Mouse (Mus musculus) MEL (cell line): Measurements from ENCODE around the gene Dpep1.

Source experiments
- CHD2 ChIP-seq: IDR thresholded peaks from 2 replicates; pipeline ENCODE4 v1.6.1; 2011; ENCODE audit warnings: low read length, improper control_type of control experiment
- CTCF ChIP-seq, 3 experiments: IDR thresholded peaks in 2 of 3; conservative IDR thresholded peaks in 1 of 3; 2 replicates each; pipeline ENCODE4 v1.5.1; 2011 to 2012; ENCODE audit warnings: low read length in 3 of 3, low read depth in 2 of 3, mild to moderate bottlenecking in 2 of 3, improper control_type of control experiment in 1 of 3, inconsistent platforms in 1 of 3, mixed read lengths in 1 of 3, moderate library complexity in 1 of 3; ENCODE audit not compliant: control insufficient read depth in 1 of 3, insufficient read depth in 1 of 3, poor library complexity in 1 of 3, severe bottlenecking in 1 of 3
- GABPA ChIP-seq: IDR thresholded peaks from 2 replicates; pipeline ENCODE4 v1.6.1; 2012; ENCODE audit warnings: low read depth, mild to moderate bottlenecking, inconsistent platforms, low read length, improper control_type of control experiment, moderate library complexity
- GATA1 ChIP-seq: IDR thresholded peaks from 2 replicates; pipeline ENCODE4 v1.6.1; 2011; ENCODE audit warnings: low read depth, low read length, improper control_type of control experiment
- KAT2A ChIP-seq: conservative IDR thresholded peaks from 2 replicates; pipeline ENCODE4 v1.6.1; 2012; ENCODE audit warnings: low read depth, low read length, improper control_type of control experiment, inconsistent platforms
- MEF2A ChIP-seq: IDR thresholded peaks from 2 replicates; pipeline ENCODE4 v1.6.1; 2014; ENCODE audit warnings: low read depth, mild to moderate bottlenecking, inconsistent platforms, low read length, improper control_type of control experiment; ENCODE audit not compliant: poor library complexity, insufficient replicate concordance, severe bottlenecking; ENCODE audit errors: extremely low read depth
- POLR2A ChIP-seq, 2 experiments: IDR thresholded peaks; 2 replicates each; pipeline ENCODE4 v1.6.1; 2011 to 2012; ENCODE audit warnings: low read length in 2 of 2, mild to moderate bottlenecking in 2 of 2, control low read depth in 1 of 2, improper control_type of control experiment in 1 of 2, low read depth in 1 of 2, moderate library complexity in 1 of 2; ENCODE audit not compliant: control insufficient read depth in 1 of 2, insufficient read depth in 1 of 2, poor library complexity in 1 of 2
- RAD21 ChIP-seq: IDR thresholded peaks from 2 replicates; pipeline ENCODE4 v1.6.1; 2011; ENCODE audit warnings: mild to moderate bottlenecking, low read depth, low read length, improper control_type of control experiment
- SMC3 ChIP-seq: IDR thresholded peaks from 2 replicates; pipeline ENCODE4 v1.6.1; 2011; ENCODE audit warnings: low read depth, low read length, improper control_type of control experiment
- USF1 ChIP-seq: IDR thresholded peaks from 2 replicates; pipeline ENCODE4 v1.6.1; 2014; ENCODE audit warnings: low read depth, mild to moderate bottlenecking, inconsistent platforms, low read length, improper control_type of control experiment, moderate library complexity
- ZC3H11A ChIP-seq: IDR thresholded peaks from 2 replicates; pipeline ENCODE4 v1.6.1; 2012; ENCODE audit warnings: low read depth, mild to moderate bottlenecking, inconsistent platforms, low read length, improper control_type of control experiment
- ZKSCAN1 ChIP-seq: IDR thresholded peaks from 2 replicates; pipeline ENCODE4 v1.6.1; 2012; ENCODE audit warnings: low read depth, mild to moderate bottlenecking, inconsistent platforms, low read length, improper control_type of control experiment, moderate library complexity

DNA sequence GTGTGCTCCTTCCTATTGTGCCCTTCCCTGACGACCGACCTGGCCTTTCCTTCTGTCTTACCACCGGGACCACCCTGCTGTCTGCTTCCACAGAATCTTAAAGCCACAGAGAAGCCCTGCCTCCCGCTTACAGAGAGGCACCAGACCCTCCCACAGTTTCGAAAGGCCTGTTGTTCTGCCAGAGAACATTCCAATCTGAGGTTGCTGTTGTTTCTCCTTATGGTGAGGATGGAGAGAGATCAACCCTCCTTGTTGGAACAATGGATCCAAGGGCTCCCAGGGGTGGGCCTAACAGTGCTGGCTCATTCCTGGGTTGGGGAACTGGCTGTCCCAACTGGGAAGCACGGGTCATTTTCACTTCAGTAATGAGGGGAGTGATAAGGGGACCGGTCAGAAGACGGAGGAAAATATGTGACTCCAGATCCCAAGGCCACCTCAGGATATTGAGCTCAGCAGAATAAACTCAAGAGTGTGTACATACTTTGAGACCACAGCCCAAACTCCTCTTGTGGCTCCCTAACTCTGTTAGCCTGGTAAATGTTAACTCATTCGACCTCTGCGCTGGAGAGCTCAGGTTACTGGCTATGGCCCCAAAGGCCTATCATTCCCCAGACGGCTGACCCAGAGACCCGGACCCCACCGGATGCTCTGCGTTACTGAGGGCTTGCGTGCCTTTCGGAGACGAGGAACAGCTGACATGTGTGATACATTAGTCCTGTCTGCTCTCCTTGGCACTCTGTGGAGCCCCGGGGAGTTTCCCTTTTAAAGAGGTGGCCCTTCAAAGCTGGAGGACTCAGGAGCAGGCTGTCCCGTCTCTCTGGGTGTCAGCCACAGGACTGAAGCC, at the start of gene Dpep1:
- TF ChIP-seq RAD21 (no peak), ZC3H11A (no peak), CTCF (IDR thresholded peaks at IDR 0.05 in 2 of 3, conservative IDR thresholded peaks at IDR 0.05 in 1 of 3; ENCODE audit: control insufficient read depth in 1 of 3, insufficient read depth in 1 of 3, low read depth in 2 of 3, low read length in 3 of 3, poor library complexity in 1 of 3, severe bottlenecking in 1 of 3) (no peak), GATA1 (no peak), GABPA (no peak), USF1 (no peak), CHD2 (no peak), MEF2A (no peak), SMC3 (no peak), KAT2A (no peak), POLR2A (IDR thresholded peaks at IDR 0.05; ENCODE audit: control insufficient read depth in 1 of 2, insufficient read depth in 1 of 2, low read depth in 1 of 2, low read length in 2 of 2, poor library complexity in 1 of 2) (no peak), ZKSCAN1 (no peak)
